Mouse (Mus musculus) lung, adult 10 weeks (tissue): ENCODE measurements around the gene Olfr921. TPM values are rescaled to one million over a fixed set of nuclear protein-coding genes. Genes with fewer than 3 reads are reported as not detected.

Experiments
- polyA plus RNA-seq: library from polyadenylated mRNA; stranded (reverse); fragments of 350-450 nt; fragmentation: Illumina TruSeq; extraction: RNeasy Lipid Tissue Mini Kit (QIAGEN cat#74804); gene quantifications from one replicate; pipeline ENCODE4 v1.2.3, GENCODE M21; 2014; ENCODE audit warnings: low read depth, low replicate concordance; ENCODE audit not compliant: insufficient read depth

The Olfr921 gene
- not detected for polyA plus RNA-seq

DNA sequence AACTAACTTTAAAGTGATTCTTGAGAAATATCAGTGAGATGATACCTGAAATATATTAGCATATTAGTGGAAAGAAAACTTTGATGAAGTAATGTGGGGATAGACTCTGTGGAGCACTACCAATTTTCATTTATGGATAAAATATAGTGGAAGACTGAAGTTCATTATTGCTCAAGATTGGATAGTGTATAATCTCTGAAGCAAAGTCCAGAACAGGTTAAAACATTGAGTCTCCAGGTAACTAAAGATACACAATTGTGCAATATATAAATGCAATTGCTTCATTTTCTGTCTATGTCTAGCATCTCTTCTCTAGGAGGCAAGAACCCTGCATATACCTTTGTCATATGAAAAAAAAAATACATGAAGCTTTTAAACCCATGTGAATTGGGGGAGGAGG lies at the start of gene Olfr921:
TSS of gene Olfr921 (plus strand) at position 301 of the 400 bp plus-strand sequence.

DNA sequence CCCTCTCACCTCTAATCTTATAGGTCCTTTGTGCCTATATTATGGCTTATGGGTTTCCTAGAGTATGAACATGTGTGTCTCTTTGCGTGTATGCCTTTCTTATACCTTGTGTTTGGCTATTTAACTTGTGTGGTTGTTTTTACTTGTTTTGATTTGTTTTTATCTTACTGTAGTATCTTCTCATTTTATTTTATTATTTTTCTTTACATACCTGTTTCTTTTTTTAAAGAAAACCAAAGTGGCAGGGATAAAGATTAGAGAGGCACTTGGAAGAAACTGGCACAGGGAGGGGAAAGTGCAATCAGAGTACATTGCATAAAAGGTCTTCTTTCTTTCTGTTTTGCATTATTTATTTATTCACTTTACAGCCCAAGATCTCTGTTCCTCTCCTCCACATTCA lies 20.9 kb upstream of the Olfr921 start, which contains the start of gene Olfr920:
TSS of gene Olfr920 (plus strand) at position 301 of the 400 bp plus-strand sequence.

GRCm38 (mm10) chr9:38814314-38814713 lies 41.4 kb downstream of the Olfr921 start, which contains the start of gene Olfr922:
Olfr922 (plus strand) TSS chr9:38814614.

DNA sequence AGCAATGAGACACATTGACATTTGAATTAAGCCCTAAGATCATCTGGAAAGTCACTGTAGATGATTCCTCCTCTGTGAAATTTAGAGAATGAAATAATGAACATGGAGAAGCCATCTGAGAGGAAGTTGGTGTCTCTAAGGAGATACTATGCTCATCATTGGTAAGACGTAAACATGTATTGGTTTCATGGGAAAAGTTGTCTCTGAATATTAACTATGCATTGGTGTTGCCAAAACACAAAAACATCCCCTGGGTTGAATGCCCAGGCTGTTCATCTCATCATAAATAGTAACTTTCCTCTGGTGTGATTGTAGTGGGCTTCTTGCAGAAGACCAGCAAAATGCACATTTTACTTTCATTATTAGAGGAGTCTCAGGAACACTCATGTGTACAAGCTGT lies 53.4 kb downstream of the Olfr921 start, which contains the start of gene Olfr923:
TSS of gene Olfr923 (plus strand) at position 301 of the 400 bp plus-strand sequence.

Other genes with a start within 250 kb of the Olfr921 start
- not detected for gene Olfr910, start 235.2 kb upstream of the Olfr921 start, polyA plus RNA-seq
- not detected for gene Olfr912, start 192.9 kb upstream of the Olfr921 start, polyA plus RNA-seq
- not detected for gene Olfr913, start 180.3 kb upstream of the Olfr921 start, polyA plus RNA-seq
- gene Olfr914, start 168.0 kb upstream of the Olfr921 start, polyA plus RNA-seq = not detected
- gene Olfr916, start 113.2 kb upstream of the Olfr921 start, polyA plus RNA-seq = not detected
- gene Olfr917, start 107.2 kb upstream of the Olfr921 start, polyA plus RNA-seq = not detected
- gene Olfr918, start 98.5 kb upstream of the Olfr921 start, polyA plus RNA-seq = not detected
- not detected for gene Olfr919, start 69.4 kb upstream of the Olfr921 start, polyA plus RNA-seq
- gene Vwa5a, start 54.8 kb upstream of the Olfr921 start, polyA plus RNA-seq = 27.1 TPM
- gene Olfr920, start 20.8 kb upstream of the Olfr921 start, polyA plus RNA-seq = 0.10 TPM
- not detected for gene Olfr922, start 41.5 kb downstream of the Olfr921 start, polyA plus RNA-seq
- gene Olfr923, start 53.5 kb downstream of the Olfr921 start, polyA plus RNA-seq = not detected
- not detected for gene Olfr924, start 71.4 kb downstream of the Olfr921 start, polyA plus RNA-seq
- gene Olfr26, start 82.0 kb downstream of the Olfr921 start, polyA plus RNA-seq = not detected
- not detected for gene Olfr926, start 104.1 kb downstream of the Olfr921 start, polyA plus RNA-seq
- gene Olfr930, start 156.7 kb downstream of the Olfr921 start, polyA plus RNA-seq = not detected
- not detected for gene Olfr933, start 199.2 kb downstream of the Olfr921 start, polyA plus RNA-seq
- gene Olfr934, start 215.2 kb downstream of the Olfr921 start, polyA plus RNA-seq = not detected
- not detected for gene Olfr935, start 226.6 kb downstream of the Olfr921 start, polyA plus RNA-seq